Mouse (Mus musculus) embryo, embryonic 9.5 days (tissue): ENCODE measurements around the gene Cideb.

ENCODE experiments used
- DNase-seq: peaks from one replicate; pipeline ENCODE4 v3.0.0-alpha.2; 2017; ENCODE audit errors: extremely low spot score

Gene Cideb

GRCm38 (mm10) chr14:55763166-55763565, 4.9 kb upstream of the Cideb start:
- DNase-seq, result no peak

GRCm38 (mm10) chr14:55762001-55762821, 4.0 kb upstream of the Cideb start:
- DNase-seq, result peak; percentile 78

- no peak for DNase-seq
Measured at GRCm38 (mm10) chr14:55761163-55761562, 2.9 kb upstream of the Cideb start, which contains the start of gene Ltb4r2. Gene Ltb4r2, plus strand, starts transcription at chr14:55761428.

GRCm38 (mm10) chr14:55760156-55760555, 1.9 kb upstream of the Cideb start:
- peak; percentile 85 for DNase-seq

GRCm38 (mm10) chr14:55757566-55757965, 692 bp downstream of the Cideb start:
- DNase-seq, result no peak

- no peak for DNase-seq
Measured at GRCm38 (mm10) chr14:55747051-55747847, 11.0 kb downstream of the Cideb start.

GRCm38 (mm10) chr14:55745861-55746237, 12.4 kb downstream of the Cideb start:
- no peak for DNase-seq

- peak; percentile 98 for DNase-seq
Measured at GRCm38 (mm10) chr14:55745180-55745860, 12.9 kb downstream of the Cideb start, which contains the start of the genes Dhrs1 and Nop9. Gene Dhrs1, minus strand, starts transcription at chr14:55745690. Gene Nop9, plus strand, starts transcription at chr14:55745693.

- DNase-seq, result peak; percentile 86
Measured at GRCm38 (mm10) chr14:55743711-55744110, 14.5 kb downstream of the Cideb start.

- no peak for DNase-seq
Measured at GRCm38 (mm10) chr14:55737086-55737687, 21.1 kb downstream of the Cideb start.

GRCm38 (mm10) chr14:55735758-55736157, 22.5 kb downstream of the Cideb start:
- no peak for DNase-seq

GRCm38 (mm10) chr14:55735334-55735733, 22.9 kb downstream of the Cideb start:
- DNase-seq, result no peak

GRCm38 (mm10) chr14:55734869-55735268, 23.4 kb downstream of the Cideb start:
- no peak for DNase-seq

GRCm38 (mm10) chr14:55733889-55734288, 24.4 kb downstream of the Cideb start:
- no peak for DNase-seq

- DNase-seq, result no peak
Measured at GRCm38 (mm10) chr14:55730531-55731032, 27.7 kb downstream of the Cideb start.

- DNase-seq, result no peak
Measured at GRCm38 (mm10) chr14:55730116-55730515, 28.1 kb downstream of the Cideb start.

GRCm38 (mm10) chr14:55727889-55728685, 30.2 kb downstream of the Cideb start:
- DNase-seq, result no peak

GRCm38 (mm10) chr14:55726261-55726660, 32.0 kb downstream of the Cideb start:
- DNase-seq, result no peak

- DNase-seq, result no peak
Measured at GRCm38 (mm10) chr14:55724411-55724871, 33.8 kb downstream of the Cideb start.

GRCm38 (mm10) chr14:55723433-55723832, 34.8 kb downstream of the Cideb start:
- DNase-seq, result no peak
